Mouse (Mus musculus): ENCODE measurements around the gene Denr.

Gene Denr

DNA sequence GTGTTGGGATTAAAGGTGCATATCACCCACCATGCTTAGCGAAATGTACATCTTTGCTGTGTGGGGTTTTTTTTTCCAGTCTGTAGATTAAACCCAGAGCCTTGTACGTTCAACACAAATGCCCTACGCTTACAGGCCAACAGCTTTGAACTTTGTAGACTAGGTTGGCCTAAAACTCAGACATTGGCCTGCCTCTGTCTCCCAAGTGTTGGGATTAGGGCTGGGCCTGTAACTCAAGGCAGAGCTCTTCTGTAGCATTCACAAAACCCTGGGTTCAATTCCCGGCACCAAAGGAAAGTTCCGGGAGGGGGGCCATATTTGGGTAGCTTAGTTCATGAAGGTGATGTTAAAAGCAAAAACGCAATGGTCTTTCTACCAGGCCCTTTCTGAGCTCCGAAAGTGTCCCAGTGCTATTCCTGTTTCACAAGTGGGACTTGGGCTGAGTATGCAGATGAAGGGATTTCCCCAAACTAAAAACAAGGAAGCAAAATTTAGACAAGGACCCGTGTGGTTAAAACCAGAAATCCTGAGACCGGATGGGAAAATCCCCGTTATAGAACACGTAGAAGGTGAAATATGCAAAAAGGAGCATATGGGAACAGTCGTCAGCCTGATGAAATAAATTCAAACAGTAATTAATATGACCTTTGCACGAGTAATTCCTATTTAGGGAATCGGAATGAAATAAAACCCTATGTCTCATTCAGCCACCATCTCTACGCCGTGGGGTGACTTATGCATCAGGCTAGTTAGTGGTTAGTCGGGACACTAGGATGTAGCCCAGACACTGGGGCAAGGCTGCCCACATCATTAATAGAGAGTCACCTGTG lies 614 bp upstream of the Denr start:
- no peak for DNase-seq (ENCODE audit: low spot score in 2 of 2)

DNA sequence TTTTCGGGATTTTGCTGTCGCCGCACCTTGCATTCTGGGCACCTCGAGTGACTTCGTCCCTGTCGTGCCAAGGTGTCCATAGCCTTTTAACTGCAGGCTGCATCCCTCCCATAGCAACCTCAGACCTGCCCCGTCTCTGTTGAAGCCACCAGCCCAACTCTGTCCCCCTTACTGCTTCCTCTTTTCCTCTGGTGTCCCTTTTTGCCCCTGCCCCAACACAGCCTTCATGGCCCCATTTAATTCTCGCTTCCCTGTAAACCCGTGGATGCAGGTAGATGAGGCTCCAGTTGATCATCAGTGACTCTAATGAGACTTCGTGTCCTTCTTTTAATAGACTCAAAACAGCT lies 629 bp downstream of the Denr start:
- DNase-seq (ENCODE audit: low spot score in 2 of 2) = peak in 1 of 2 experiments; percentile 20

DNA sequence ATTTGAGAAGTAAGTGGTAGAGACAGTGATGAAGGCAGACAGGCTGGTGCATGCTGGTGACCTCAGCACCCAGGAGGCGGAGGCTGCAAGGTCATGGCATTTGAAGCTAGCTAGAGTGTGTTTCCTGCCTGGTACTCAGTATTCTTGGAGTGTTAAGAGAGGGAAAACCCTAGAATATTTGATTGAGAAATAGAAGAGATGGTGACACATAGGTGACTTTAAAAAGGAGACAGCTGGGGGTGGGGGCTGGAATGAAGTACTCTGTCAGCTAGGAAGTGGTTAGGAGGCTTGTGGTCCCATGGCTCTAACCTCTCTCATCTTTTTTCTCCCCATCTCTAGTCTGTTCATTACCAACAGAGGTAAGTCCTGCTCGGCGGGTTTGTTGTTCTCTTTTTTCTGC lies 7.9 kb downstream of the Denr start:
- no peak for DNase-seq (ENCODE audit: low spot score in 2 of 2)

DNA sequence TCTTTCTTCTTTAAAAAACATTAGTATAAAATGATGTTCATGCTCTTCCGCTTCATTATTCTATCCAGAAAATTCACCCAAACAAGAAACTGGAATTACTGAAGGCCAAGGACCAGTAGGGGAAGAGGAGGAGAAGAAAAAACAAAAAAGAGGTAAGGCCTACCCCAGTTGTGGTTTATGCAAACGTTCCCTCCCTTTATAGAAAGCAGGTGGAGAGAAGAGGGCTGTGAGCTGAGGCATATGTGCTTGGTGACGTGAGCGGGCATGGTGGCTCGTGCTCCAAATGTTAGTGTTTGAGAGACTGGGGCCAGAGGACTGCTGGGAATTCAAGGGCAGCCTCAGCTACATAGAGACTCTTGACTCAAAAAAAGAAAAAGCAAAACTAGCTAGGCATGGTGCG lies 15.1 kb downstream of the Denr start:
- no peak for DNase-seq (ENCODE audit: low spot score in 2 of 2)

DNA sequence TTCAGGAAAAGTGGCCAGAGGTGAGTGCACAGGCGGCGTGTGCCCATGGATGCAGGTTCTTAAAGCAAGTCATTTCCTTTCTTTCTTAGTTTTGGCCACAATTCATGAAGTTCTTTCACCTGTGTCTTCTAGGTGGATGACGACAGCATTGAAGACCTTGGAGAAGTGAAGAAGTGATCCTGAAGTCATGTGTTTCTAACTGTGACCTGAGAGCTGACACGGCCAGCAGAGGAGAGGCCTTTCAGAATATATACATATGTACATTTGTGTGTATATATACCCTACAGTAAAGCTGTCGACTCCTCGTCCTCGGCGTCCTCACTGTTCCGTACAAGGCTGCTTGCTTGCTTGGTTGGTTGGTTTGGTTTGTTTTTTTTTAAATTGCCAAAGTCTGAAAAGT lies 20.1 kb downstream of the Denr start, which contains the start of gene Gm43518:
Gm43518 (plus strand) TSS at position 301 of the 400 bp plus-strand sequence.
- no peak for DNase-seq (ENCODE audit: low spot score in 2 of 2)

DNA sequence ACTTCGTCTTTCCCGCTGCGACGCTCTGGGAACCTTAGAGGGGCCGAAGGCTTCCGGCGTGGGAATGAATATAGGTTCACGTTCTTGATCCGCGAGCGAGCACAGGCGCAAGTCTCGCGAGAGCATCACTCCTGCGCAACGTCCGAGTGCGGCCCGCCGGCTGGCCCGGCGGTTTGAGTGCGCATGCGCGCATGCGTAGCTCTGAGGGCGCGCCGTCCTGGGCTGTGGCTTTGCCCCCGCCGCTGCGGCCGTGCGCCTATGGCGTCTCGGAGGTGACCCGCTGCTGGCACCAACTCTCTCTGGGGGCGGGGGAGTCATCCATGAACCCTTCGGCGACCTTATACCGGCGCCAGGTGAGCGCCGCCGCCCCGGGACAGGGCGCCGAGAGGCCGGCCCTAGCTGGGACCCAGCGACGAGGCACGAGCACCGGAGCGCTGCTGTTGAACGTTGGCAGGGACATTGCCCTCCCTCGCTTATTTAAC lies 23.6 kb downstream of the Denr start, which contains the start of gene Ccdc62:
Ccdc62 (plus strand) TSS at position 172 of the 482 bp plus-strand sequence.
- peak; percentile 84 to 94 for DNase-seq (ENCODE audit: low spot score in 2 of 2)

DNA sequence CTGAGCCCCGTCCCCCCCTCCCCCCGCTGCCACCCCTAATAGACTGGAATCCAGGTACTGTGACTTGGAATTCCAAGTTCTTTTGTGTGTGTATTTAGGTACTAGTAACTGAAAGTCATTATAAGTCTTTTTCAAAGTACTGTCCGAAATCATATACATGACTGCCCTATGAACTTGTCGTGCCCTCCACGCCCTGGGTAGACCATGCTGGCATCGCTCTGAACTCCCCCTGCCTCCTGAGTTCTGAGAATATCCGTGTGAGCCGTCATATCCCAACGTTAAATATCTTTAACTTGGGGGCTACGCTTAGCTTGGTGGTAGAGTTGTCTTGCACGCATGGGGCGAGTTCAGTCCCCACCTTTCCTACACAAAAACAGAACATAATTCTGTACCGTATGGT lies 24.2 kb downstream of the Denr start:
- no peak for DNase-seq (ENCODE audit: low spot score in 2 of 2)

DNA sequence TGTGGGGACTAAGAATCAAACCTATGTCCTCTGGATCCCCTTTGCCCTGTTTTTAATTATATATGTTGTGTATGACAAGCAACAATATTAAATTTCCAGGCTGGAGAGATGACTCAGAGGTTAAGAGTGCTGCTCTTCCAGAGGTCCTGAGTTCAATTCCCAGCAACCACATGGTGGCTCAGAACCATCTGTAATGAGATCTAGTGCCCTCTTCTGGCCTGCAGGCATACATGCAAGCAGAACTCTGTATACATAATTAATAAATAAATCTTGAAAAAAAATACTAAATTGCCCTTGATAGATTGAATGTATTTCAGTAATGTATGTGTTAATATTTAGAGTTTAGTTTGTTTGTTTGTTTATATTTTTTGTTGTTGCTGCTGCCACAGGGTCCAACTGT lies 26.0 kb downstream of the Denr start:
- no peak for DNase-seq (ENCODE audit: low spot score in 2 of 2)

DNA sequence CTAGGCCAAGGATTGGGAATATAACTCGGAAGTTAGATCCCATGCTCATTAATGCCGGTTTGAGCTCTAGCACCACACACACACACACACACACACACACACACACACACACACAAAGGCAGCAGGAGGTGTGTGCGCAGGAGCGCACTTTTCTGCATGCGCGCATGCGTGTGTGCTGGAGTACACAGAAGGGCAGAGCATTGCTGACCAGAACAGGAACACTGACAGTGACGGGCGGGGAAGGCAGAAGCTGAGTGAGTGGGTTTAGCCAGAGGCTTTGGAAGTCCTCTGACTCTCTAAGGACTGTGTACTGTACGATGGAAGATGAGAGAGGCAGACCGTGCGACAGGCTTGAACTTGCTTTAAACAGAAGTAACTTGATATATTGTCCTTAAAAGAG lies 26.6 kb downstream of the Denr start:
- no peak for DNase-seq (ENCODE audit: low spot score in 2 of 2)

DNA sequence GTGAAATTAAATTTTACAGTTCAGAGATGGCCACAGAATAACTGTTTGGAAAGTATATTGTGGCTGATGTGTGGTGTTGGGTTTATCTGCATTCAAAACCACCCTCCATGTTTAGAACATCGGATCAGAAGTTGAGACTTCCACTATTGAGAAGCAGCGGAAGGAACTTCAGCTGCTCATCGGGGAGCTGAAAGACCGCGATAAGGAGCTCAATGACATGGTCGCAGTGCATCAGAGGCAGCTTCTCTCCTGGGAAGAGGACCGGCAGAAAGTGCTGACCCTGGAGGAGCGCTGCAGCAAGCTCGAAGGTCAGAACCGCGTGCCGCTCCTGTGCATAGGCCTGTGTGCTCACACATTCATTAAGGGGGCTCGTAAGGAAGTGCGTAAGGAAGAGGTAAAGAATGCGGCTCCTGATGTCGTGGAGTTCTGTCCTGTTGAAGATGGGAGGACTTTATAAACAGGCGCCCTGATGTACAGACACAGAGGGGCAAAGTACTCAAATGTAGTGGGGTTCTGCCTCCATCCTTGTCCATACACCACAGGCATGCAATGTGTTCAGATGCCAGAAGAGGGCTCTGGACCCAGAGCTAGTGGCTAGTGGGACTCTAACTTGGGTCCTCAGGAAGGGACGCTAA lies 27.1 kb downstream of the Denr start:
- DNase-seq (ENCODE audit: low spot score in 2 of 2) = peak in 1 of 2 experiments; percentile 17

DNA sequence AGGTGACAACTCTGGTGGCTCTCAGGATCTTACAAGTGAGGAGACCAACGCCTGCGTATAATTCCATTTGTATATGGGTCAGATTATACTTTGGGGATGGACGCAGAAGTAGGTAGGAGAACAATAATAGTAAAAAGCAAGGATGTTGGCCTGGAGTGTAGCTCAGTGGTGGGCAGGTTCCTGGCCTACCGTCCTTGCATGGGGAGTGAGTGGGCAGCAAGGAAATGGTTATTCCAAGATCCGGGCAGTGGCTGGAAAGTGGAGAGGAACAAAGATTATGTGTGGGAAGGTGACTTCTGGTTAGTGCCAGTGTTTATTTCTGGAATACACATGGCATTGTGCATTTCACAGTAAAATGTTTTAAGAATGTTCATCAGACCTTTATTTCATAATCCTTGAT lies 29.0 kb downstream of the Denr start:
- no peak for DNase-seq (ENCODE audit: low spot score in 2 of 2)

DNA sequence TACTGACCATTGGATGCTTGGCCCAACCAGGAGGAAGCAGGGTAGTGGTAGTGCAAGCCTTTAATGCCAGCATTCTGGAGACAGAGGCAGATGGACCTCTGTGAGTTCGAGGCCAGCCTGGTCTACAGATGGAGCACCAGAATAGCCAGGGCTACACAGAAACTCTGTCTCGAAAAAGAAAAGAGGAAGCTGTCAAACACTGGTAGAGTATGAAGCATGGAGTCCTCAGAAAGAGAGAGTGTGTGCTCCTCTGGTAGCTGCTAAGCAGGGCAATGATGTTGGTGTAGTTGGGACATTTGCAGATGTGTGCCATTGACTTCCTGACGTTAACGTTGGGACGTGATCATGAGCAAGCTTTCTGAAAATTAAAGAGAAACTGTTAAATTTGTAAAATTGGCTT lies 31.5 kb downstream of the Denr start:
- no peak for DNase-seq (ENCODE audit: low spot score in 2 of 2)

DNA sequence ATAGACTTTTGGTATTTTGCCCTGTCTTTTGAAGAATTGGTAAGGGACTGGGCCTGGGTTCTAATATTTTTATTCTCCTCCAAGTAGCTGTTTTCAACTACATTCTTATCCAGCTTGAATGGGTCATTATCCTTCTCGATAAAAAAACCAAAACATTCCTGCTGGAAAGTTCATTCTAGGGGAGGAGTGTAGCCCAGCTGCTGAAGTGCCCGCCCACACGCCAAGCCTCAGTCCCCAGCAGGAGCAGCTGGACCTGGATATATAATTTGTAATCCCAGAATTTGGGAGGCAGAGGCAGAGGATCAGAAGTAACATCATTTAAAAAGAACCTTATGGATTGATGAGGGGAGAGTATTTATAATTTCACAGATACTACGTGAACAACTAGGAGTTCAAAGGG lies 39.6 kb downstream of the Denr start:
- no peak for DNase-seq (ENCODE audit: low spot score in 2 of 2)

DNA sequence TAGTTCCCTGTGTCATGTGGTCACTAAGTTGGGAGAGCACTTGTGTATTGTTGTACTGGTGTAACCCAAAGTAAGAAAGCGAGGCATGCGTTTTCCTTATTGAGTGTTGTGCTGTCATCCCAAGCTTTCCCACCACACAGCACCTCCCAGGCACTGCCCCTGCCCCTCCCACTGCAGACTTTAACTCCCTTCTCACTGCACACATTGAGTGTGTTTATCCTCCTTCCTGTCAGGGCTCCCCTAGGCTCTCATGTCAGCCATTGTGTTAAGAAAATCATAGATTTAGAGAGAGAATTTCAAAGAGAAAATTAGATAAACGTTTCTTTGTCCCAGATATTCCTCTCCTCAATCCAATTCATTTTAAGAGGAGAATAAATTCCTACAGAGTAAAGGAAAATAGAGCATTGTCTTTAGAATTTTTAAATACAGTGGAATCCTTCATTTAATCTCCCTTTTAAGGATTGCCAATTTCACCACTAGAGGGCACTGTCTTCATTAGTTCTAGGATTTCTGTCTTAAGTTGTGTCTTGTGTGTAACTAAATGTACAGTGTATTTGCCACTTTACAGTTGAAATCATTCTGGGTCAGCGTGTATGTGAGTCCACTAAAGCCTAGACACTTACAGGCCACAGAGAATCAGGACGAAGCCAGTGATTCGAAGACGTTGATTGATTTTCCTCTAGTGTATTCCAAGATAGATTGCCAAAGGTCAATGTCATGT lies 40.2 kb downstream of the Denr start:
- peak in 1 of 2 experiments; percentile 10 for DNase-seq (ENCODE audit: low spot score in 2 of 2)

DNA sequence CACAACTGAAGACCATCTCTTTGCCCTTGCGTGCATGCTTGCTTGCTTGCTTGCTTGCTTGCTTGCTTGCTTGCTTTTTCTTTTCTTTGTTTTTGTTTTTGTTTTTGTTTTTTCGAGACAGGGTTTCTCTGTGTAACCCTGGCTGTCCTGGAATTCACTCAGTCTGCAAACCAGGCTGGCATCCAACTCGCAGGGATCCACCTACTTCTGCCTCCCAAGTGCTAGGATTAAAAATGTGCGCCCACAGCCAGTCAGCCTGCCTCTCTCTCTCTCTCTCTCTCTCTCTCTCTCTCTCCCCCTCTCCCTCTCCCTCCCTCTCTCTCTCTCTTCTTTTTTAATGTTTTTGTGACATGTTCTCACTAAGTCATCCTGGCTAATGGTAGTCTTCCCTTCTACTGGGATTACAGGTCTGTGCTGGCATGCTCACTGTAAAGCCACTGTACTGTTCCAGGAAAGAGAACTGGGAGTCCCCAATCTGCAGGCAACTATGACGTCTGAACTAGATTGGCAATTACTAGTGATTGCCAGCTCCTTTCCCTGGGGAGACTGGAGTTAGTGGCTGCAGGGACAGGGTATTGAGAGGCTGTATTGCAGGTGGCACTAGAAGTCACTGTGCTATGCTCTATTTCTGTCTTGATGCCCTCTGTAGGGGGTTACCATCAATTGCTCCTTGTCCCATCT lies 45.5 kb downstream of the Denr start:
- DNase-seq (ENCODE audit: low spot score in 2 of 2) = no peak

DNA sequence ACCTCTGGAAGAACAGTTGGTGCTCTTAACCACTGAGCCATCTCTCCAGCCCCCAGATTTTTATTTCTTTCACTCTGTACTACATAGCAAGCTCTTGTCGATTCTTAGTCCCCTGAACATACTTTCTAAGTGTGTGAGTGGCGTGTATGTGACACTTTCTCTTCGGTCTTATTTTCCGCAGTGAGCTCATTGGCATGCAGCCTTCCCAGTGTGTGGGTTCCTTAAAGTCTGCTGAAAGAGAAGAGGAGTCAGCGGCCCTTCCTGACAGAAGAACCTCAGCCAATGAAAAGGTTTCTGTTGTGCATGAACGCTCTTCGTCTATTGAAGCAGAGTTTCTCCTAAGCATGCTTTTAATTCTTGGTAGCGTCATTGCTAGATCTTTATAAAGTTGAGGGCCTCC lies 50.2 kb downstream of the Denr start:
- DNase-seq (ENCODE audit: low spot score in 2 of 2) = no peak

DNA sequence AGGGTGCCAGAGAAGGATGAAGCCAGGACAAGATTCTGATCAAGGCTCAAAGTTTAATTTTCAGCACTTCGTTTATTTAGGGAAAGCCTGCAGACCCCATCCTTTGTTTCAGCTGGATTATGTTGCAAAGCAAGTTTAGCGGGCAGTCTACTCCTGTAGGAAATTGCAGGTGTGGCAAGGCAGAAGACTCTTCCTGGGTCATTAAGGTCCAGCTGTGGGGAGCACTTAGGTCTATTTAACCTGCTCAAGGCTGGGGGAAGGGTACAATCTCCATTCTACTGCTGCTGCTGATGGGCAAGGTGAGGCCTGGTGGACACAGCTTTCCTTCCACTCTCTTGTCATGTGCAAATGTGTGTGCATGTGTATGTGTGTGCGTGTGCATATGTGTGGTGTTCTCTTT lies 52.0 kb downstream of the Denr start:
- no peak for DNase-seq (ENCODE audit: low spot score in 2 of 2)

DNA sequence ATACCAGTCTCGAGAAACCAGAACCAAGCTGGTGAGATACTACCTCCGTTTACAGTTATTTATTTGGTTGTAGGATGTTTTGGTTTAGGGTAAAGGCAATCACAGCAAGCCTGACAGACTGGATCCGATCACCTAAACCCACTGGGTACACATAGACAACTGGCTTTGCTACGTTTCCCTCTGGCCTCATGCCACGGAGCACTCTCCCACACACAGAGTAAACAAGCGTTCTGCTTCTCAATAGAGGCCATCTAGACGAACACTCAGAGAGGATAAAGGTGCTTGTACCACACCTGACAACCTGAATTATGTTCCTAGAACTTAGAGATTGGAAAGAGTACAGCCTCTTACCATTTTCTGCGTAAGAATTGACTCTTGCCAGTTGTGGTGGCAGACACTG lies 53.2 kb downstream of the Denr start:
- DNase-seq (ENCODE audit: low spot score in 2 of 2) = no peak

DNA sequence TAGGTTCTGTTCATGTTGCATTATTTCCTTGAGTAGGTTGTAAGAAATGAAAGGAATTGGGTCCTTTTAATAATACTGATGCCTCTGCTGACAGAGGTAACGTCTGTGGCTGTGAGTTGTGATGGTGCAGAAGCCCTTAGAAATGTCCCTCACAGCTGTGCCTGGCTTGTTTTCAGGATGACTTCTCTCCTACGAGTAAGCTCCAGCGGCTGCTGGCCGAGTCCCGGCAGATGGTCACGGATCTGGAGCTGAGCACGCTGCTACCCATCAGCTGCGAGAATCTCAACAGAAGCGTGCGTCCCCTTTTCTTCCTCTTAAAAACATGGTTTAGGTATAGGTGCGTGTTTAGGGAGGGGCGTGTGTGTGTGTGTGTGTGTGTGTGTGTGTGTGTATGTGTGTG lies 54.1 kb downstream of the Denr start:
- no peak for DNase-seq (ENCODE audit: low spot score in 2 of 2)

DNA sequence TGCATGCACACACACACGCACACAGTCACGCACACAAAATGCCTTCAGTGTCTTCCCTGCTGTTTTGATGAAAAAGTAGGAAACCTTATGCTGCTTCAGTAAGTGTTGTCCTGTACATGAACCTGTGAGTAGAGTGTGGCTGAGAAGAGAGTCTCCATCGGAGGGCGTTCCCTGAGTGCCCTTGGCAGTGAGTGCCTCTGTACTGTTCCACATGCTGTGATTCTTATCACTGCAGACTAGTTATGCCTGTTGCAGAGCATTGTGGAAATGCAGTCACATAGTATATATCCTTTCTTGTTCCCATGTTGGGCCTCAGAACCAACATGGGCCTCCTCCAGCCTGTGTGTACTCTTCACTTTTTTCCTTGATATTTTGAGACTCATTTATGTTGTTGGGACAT lies 57.2 kb downstream of the Denr start:
- DNase-seq (ENCODE audit: low spot score in 2 of 2) = no peak

DNA sequence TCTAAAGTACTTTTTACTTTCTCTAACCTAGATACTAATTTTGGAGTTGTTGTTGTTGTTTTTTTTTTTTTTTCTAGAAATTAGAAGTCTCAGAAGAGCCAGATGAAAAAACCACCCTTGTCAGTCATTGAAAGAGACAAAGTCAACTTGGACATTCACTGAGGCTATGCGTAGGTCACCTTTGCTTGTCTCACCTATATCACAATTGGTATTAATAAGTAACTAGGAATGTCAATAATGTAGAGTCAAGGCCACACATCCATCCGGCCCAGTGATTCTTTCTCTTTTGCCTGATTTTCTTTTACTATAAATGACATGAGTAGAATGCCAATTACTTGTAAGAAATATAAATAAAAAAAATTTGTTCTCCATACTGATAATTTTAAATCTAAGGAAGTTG lies 59.8 kb downstream of the Denr start:
- DNase-seq (ENCODE audit: low spot score in 2 of 2) = no peak

DNA sequence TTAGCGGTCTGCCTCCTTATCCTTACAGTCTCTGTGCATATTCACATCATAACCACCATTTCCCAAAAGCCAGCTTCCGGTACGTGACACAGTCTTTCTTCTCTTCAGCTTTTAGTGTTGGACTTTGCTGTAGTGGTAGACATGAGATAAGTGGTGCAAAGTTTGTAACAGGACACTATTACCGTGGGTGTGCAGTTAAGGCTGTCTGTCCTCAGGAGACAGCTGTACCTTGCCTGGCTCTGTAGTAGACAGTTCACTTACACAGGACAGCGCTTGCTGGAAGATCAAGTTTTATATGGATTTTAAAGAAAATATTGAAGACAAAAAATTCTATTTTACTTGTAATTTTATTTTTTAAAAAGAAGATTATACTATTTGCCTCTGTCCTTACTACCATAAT lies 61.5 kb downstream of the Denr start:
- DNase-seq (ENCODE audit: low spot score in 2 of 2) = no peak
